Mouse (Mus musculus) small intestine, adult 2 months (tissue): ENCODE results near the gene Jade1.

Source experiments
- CTCF ChIP-seq: fragments of 200-500 bp; IDR thresholded peaks from 2 replicates; pipeline ENCODE4 v1.5.1; 2012; ENCODE audit warnings: low read depth, mild to moderate bottlenecking, control low read depth, inconsistent platforms, low read length, moderate library complexity, mixed read lengths; ENCODE audit not compliant: insufficient replicate concordance, insufficient read length; ENCODE audit errors: extremely low read depth
- POLR2A ChIP-seq: fragments of 200-500 bp; IDR thresholded peaks from 2 replicates; pipeline ENCODE4 v1.6.1; 2012; ENCODE audit warnings: low read depth, mild to moderate bottlenecking, control low read depth, inconsistent platforms, low read length, moderate library complexity

DNA sequence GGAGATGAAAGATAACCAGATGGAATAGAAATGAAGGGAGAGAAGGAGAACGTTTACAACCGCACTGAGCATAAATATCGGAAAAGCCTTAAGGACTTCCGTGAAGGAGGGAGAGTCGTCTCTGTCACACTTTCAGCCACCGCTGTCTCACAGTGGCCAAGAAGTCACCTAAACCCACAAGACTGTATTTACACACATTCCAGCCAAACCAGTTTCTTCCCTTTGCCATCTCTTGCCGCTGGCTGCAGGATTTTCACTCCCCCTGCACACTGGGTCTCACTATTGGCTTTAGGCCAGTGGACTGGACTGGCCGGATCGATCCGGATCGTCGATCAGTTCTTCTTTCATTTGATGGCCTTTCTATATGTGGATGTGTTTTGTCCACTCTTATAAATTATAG is 23.4 kb upstream of the Jade1 start:
- TF ChIP-seq CTCF (no peak), POLR2A (no peak)
